Mouse (Mus musculus): ENCODE results near the gene Tpo.
A peak's percentile ranks its signal among the peaks of the same experiment; 100 is the strongest.

Tpo gene

DNA sequence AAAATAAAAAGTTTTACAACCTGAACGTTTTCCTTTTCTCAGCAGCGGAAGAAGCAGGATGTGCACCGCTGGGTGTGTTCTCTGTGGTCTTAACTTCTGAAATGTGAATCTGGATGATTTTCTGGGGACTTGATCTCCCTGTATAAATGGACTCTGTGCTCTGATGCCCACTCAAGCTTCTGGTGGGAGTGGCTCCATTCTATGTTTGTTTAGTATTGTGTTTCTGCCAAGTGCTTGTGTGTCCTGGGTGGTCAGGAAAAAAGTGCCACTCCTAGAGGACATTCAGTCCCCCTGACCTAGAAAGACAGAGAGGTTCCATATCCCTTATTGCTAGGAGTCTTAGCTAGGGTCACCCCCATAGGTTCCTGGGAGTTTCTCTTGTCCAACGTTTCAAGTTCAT lies at the start of gene Tpo:
Tpo (minus strand) TSS at position 101 of the 400 bp plus-strand sequence.
- DNase-seq (ENCODE audit: low read depth, low spot score): no peak

DNA sequence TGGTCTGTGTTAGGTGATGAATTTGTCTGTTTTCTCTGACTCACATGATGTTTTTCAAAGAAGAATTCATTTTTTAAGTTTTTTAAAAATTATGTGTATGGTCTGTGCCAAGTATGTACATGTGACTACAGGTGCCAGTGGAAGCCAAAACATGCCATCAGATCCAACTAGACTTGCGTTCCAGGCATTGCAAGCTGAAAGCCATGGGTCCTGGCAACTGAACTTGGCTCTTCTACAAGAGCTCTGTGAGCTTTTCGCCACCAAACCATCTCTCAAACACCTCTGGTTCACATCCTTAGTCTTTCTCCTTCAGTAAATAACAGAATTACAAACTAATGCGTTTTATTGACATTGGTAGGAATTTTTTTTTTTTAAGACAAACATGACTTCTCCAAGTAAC lies 49.3 kb upstream of the Tpo start:
- DNase-seq (ENCODE audit: low read depth, low spot score): no peak

- DNase-seq (ENCODE audit: low read depth, low spot score): no peak
Measured at GRCm38 (mm10) chr12:30179623-30180022, 47.2 kb upstream of the Tpo start.

GRCm38 (mm10) chr12:30177966-30178365 lies 45.5 kb upstream of the Tpo start:
- DNase-seq (ENCODE audit: low read depth, low spot score): no peak

DNA sequence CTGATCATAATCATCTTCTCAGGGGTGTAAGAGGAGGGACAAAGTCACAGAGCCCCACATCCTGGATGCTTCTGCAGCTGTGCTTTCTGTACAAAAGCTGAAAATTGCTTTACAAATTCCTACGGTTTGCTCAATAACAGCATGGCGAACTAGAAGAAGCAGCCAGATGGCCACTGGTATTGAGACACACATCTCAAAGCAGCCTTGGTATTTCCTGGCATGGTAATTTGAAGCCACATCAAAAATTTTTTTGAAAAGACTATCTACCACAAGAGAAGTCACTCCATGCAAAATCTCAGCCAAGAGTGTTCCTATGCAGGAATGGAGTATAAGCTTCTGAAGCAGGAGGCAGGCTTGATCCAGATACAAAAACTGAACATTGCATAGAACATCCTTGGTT lies 45.1 kb upstream of the Tpo start:
- DNase-seq (ENCODE audit: low read depth, low spot score): no peak

DNA sequence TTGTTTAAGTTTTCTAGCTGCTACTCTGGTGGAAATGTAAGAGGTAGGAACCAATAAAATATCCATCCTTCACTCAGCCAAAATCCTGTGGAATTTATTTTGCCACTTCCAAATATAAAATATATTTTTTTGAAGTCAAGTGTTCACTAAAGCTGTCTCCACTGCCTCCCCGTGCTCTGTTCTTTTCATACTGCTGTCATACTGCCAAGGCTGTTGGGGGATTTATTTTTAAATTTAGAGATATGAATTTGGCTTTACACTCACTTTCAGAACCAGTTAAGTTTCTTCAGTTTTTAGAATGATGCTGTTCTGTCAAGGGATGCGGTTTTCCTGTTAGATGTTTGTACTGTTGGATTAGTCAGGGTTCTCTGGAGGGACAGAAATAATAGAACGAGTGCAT lies 36.1 kb upstream of the Tpo start:
- no peak for DNase-seq (ENCODE audit: low read depth, low spot score)

DNA sequence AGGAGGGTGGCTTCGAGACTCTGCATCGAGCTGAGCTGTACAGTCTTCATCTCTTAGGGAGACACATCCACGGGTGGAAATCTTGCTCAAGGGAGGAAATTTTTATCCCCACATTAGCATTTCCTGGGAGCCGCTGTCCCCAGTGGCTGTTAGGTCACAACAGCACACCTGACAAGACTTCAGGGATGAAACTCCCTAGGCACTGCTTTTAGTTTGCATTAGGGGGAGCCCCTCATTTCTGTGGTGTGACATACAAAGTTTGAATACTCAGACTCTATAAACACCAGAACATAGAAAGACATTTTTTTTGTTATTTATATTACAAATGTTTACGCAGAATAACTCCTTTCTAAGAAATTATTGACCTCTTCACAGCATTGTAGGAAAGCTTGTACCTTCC lies 32.1 kb upstream of the Tpo start:
- no peak for DNase-seq (ENCODE audit: low read depth, low spot score)

GRCm38 (mm10) chr12:30164005-30164404 lies 31.6 kb upstream of the Tpo start:
- no peak for DNase-seq (ENCODE audit: low read depth, low spot score)

GRCm38 (mm10) chr12:30161731-30162406 lies 29.4 kb upstream of the Tpo start:
- no peak for DNase-seq (ENCODE audit: low read depth, low spot score)

- DNase-seq (ENCODE audit: low read depth, low spot score): no peak
Measured at GRCm38 (mm10) chr12:30160475-30160874, 28.1 kb upstream of the Tpo start.

DNA sequence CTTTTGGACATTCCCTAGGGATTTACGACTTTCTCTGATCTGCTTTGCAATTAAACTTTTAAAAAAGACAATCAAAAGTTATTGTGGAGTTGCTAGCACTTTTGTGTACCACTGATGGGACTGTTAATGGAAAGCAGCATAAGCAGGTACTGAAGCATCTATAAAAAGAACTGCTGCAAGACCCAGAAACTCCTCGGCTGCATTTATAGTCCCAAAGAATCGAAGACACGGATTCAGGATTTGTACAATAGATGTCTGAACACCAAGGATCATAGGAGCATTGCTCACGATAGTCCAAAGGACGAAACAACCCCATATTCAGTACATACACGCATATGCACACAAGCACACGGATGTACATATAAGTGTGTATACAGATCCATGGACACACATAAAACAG lies 27.4 kb upstream of the Tpo start:
- no peak for DNase-seq (ENCODE audit: low read depth, low spot score)

DNA sequence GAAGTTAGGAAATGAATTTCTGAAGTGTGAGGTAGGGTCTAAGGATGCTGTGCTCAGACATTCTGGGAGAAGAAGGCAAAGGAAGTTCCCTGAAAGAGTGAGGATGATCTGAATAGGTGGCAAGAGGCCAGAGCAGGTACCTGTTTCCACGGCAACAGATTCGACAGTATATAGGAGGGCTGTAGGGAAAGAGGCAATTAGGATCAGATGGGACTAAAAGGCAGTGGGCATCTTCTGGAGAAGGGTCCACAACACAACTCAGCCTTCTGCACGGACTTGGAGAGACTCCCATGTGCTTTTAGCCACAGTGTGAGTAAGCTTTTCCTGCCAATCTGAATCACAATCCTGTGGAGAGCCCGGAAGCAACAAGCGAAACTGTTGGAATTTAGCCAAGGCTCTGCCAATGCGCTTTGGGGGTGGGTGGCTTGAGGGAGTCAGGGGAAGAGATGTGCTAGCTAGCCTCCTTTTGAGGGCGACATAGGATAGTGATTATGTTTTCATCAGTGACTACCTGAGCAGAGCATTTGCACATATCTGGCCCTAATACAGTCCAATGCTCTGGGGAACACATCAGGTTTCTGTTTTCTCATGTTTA lies 21.8 kb upstream of the Tpo start:
- peak; percentile 6 for DNase-seq (ENCODE audit: low read depth, low spot score)

DNA sequence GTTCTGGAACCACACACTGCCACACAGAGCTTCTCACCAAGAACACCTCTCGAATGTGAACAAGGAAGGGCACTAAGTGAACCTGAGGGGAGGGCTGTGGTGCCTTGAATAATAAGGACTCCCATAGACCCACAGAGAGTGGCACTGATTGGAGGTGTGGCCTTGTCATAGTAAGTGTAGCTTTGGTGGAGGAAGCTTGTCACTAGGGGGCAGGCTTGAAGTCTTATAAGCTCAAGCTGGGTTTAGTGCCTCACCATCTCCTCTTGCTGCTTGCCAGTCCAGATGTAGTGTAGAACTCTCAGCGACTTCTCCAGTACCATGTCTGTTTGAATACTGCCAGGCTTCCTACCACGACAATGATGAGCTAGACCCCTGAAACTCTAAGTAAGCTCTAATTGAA lies 9.7 kb upstream of the Tpo start:
- peak; percentile 57 for DNase-seq (ENCODE audit: low read depth, low spot score)

GRCm38 (mm10) chr12:30129411-30129716 lies 3.1 kb downstream of the Tpo start:
- DNase-seq (ENCODE audit: low read depth, low spot score): no peak

DNA sequence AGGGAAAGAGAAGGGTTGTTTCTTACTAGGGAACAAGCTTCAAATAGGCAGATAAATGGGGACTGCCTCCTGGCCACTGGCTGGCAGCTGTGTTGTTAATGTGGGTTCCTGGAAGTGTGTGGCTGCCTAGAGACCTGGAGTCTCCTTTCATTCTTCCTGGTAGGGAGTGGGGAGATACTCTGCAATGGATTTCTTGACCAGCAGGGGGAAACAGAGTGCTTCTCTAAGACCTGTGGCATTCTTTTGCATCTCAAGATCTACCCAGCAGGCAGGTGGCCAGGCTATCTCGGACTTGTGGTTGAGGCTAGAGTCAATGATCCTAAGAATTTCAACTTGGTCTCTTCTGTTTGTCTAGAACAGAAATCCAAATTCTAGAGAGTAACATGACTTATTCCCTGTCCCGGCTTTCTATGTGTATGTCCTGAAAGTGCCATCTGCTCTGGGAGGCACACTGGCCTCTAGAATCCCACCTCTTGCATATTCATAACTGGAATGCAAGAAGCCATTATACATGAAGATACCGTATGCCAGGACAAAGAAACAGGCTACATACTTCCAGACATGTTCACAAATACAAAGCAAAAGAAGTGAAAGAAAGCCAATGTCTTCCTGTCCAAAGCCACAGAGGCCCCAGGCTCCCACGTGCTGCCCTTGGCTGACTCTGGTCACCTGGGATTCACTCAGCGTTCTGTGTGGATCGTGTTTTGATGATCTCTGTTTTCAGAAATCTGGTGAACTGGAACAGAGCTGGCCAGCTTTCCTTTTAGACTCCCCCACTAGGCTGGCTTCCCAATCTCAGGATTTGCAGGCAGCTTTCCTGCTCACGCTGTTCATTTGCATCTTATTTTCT lies 3.6 kb downstream of the Tpo start:
- peak; percentile 82 for DNase-seq (ENCODE audit: low read depth, low spot score)

DNA sequence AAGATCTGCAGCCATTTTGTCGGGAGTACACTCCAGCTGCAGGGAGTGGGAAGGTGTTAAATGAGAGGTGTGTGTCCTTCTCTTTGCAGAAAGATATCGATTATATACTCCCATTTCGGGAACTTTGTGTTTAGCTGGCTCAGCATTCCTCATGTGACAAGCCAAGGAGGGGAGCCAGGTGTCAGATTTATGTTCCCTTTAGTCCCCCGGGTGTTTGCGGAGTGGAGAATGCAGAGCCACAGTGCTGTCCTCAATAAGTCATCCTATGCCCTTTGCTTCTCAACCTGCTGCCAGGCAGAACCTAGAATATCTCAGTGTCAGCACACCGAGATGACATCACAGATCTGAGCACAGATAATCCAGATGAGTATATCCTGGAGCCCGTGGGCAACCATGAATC lies 10.1 kb downstream of the Tpo start:
- no peak for DNase-seq (ENCODE audit: low read depth, low spot score)

DNA sequence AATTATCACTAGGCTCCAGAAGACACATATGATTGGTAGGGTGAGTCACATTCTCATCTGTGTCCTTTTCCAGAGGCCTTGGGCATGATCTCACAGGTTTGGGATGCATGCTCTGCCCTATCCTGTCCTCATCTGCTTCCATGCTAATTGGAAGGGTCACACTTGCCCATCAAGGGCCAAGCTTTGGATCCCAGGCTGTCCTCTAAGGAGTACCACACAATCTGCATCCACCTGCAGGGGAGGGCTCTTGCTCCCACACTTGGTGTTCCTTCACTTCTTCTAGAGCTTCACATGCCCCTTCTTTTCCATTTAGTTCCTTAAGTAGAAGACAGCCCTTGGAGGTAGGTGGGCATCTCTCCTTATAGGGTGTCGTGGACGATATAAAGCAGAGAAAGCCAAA lies 20.2 kb downstream of the Tpo start:
- DNase-seq (ENCODE audit: low read depth, low spot score): no peak

- peak; percentile 77 for DNase-seq (ENCODE audit: low read depth, low spot score)
Measured at GRCm38 (mm10) chr12:30109646-30110605, 22.5 kb downstream of the Tpo start.

- DNase-seq (ENCODE audit: low read depth, low spot score): peak; percentile 82
Measured at GRCm38 (mm10) chr12:30102891-30103565, 29.4 kb downstream of the Tpo start.

DNA sequence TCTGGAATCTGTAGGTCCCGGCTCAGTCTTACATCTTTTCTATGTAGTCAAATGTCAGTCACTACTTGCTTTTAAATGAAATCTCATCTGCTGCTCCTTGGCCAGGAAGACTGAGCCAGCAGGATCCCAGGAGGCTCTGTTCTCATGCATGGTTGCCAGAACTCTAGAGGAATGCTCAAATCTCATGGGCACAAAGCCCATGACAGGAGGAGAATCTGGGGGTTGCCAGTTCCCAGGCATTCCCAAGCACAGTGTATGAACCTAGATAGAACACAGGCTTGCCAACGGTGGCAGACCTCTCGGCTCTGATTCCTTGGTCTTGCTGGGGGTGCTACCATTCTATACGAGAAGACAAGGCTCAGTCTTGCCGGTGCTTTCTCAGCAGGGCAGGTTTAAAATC lies 40.3 kb downstream of the Tpo start:
- no peak for DNase-seq (ENCODE audit: low read depth, low spot score)

DNA sequence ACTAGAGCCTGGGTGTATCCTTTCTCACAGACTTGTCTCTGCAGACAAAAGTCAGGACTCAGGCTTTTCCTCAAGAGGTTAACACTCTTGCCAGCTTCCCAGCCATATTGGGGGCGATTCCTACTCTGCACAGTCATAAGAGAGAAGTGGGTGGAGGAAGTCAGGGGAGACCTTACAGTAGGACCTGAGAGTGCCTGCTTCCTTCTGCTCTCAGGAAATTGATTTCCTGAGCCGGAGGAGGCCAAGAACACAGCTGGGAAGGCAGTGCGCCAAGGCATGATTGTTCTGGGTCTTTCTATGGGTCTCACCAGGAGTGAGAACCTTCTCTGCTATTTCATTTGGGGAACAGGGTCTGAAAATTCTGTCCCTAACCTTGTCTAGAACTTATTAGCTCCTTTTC lies 48.5 kb downstream of the Tpo start:
- DNase-seq (ENCODE audit: low read depth, low spot score): no peak
